Mouse (Mus musculus): ENCODE measurements at regions not wholly inside any gene's neighbourhood (a gene's known extent, or its start where the extent isn't known, plus 50 kb on each side); places are given as distances from the start of the nearest gene placed in this dataset.

DNA sequence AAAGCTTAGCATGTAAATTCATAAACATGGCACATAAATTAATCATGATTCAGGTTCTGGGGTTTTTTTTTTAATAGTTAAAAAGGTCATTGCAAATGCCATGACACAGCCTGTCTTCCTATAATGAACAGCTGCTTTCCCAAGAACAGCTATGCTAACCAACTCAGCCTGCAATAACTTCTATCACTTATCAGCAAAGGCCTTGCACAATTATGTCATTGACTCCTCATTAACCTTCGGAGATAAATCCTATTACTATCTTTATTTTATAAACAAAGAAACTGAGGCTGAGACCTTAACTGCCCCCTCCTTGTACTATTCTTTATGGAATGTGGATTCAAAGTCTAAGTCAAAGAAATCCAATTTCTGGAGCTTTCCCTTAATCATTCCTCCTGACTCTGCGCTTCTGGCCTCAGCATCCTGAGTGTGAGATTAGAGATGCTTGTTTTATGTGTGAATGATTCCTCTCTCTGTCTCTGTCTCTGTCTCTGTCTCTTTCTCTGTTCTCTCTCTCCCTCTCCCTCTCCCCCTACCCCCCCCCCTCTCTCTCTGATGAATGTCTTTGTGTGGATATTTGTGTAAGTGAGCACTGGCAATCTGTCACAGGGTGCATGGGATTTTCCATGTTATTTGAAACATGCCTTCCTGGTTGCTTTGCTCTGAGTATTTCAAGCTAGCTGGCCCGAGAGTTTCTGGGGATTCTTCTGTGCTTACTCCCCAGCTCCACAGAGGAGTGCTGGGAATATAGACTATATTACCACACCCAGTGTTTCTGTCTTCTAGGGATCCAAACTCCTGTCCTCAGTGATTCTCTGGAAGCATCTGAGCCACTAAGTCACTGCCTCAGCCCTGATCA, 243.1 kb upstream of the Il12b start:
- no peak for DNase-seq (ENCODE audit: low spot score)

DNA sequence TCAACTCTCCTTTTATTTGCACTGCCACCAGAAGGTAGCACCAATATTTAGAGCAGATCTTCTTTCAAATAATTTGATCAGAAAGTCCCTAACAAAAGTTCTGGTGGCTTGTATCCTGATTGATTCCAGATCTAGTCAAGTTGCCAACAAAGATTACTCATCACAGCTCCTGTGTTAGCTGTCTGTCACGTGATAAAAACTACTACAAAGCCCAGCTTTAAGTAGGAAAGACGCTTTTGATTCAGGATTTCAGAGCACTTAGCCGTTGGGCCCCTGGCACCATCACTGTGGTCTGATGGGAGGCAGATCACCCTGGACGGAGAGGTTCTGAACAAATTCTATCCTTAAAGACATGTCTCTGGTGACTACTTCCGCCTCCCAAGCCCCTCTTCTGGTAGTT, 241.6 kb upstream of the Il12b start:
- DNase-seq (ENCODE audit: low spot score) = no peak

DNA sequence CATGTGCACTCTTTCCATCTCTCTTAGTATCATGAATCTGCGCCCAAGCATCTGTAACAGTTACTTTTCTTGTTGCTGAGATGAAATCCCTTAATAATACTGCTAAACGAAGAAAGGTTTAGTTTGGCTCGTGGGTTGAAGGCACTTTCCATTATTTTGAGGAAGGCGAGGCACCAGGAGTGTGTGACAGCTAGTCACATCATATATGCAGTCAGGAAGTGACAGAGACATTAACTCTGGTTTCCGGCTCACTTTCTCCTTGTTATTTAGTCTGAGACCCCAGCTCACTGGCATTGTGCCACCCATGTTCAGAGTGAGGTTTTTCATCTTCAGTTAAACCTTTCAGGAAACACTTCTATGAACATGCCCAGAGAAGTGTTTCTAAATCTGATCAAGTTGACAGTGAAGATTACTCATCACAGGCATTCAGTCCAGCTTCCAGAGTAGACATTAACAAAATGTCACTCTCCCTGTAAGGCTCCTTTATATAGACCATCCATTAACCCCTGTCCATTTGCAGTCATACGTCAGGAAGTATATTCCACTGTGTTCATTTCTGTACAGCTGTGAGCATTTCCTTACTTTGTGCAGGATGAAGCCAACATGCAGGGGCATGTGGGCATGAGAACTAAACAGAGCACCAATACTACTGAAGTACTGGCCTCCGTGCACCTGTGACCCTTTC, 238.0 kb upstream of the Il12b start:
- no peak for DNase-seq (ENCODE audit: low spot score)

DNA sequence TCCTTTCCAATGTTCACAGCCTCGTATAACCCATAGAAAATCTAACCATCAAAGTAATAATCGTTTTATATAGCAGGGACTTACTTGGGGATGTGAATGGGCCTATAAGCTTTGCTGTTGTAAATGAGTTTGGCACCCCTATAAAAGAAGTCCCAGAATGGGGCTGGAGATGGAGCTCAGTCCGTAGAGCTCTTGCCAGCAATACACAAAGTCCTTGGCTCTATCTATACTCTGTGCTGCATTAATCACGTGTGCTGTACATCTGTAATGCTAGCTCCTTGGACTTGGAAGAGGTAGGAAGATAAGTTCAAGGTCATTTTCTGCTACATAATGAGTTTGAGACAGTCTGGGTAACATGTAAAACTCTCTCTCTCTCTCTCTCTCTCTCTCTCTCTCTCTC, 236.8 kb upstream of the Il12b start:
- DNase-seq (ENCODE audit: low spot score) = no peak

DNA sequence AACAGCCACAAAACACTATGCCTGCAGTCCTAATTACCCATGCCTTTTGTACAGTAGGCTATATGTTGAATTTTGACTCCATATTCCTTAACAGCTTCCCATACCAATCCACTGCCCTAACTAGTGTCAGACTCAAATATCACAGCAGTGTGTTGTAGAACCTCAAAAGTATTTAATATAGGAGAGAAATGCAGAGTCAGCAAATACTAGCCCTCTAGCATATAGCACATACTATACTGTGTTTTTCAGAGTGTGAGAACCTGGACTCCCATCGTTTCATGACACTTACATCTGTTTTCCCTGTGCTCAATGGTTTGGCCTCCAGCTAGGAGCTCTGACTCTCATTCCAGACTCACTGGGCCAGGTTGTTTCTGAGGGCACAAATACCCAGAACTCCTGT, 236.1 kb upstream of the Il12b start:
- DNase-seq (ENCODE audit: low spot score) = no peak

DNA sequence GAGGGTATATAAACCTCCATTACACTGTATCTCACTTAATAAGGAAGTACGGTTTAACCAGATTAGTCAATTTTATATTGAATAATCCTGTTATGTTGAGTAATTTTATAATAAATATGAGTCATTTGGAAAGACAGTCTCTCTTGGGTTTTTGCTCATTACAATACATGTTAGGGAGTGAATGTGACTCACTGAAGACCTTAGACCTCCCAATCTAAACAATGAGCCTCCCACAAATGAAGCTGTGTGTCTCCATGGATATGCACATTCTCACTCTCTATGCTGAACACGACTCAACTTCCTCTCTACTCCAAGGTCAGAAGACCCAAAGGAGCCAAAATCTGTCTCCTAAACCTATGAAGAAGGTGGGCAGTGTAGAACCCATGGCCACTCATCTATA, 235.7 kb upstream of the Il12b start:
- no peak for DNase-seq (ENCODE audit: low spot score)

DNA sequence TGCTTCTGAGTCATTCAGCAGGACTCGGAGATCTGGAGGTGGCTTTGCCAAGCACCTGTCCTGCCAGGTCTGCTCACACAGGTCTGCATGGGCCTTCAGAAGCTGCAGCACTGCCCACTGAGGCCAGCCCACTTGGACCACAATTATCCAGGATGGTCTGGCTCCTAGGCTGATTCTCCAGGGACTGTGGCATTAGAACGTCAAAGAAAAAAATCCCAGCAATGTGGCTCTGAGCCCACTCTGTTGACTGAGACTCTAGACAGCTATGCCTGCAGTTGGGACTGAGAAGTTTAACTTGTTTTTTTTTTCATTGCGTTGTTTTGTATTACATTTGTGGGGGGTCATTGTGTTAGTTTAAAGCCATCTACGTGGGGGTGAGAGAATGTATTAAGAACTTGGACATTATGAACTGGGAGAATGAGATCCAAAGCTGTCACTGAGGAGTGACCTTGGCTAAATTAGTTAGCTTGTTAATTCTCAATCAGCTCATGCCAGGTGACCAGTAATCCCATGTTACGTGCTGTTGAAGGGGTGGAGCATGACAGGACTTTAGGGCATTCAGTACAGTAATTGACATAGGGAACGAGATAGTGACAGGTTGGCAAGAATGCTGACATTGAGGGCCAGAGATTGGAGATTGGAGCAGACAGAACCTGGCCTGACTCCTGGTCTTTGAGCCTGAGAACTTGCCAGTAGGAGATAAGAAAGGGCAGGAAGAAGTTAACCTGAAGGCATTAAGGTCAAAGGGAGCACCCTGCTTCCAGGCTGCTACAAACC, 232.0 kb upstream of the Il12b start:
- DNase-seq (ENCODE audit: low spot score) = no peak

DNA sequence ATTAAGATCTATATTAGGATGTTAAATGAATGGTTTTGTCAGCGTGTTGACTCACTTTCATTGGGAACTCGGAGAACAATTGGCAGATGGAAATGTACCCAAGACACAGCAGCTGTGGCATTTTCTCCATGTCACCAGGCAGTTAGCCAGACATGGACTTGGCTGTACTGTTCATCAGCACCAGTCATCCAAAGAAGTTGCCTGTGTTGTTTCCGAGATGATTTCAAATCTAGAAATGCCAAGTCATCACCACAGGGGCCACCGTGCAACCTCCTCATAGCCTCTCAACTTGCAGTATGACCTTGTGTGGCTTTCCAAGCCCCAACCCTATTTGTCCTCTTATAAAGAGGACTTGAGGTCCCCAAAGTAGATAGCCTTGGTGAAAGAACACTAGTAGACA, 227.4 kb upstream of the Il12b start:
- no peak for DNase-seq (ENCODE audit: low spot score)

DNA sequence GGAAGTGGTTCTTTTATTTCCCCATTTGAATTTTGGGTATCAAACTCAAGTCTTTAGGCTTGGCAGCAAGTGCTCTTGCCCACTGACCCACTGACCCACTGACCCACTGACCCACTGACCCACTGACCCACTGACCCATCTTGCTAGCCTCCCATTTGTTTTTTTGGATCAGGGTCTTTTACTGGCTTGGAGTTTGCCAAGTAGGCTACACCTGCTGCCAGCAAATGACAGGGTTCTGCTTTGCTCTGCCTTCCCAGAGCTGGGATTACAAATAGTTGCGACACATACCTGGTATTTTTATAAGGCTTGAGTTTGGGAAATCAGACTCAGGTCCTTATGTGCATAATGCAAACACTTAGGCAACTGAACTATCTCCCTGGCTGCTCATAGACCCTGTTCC, 226.7 kb upstream of the Il12b start:
- no peak for DNase-seq (ENCODE audit: low spot score)

DNA sequence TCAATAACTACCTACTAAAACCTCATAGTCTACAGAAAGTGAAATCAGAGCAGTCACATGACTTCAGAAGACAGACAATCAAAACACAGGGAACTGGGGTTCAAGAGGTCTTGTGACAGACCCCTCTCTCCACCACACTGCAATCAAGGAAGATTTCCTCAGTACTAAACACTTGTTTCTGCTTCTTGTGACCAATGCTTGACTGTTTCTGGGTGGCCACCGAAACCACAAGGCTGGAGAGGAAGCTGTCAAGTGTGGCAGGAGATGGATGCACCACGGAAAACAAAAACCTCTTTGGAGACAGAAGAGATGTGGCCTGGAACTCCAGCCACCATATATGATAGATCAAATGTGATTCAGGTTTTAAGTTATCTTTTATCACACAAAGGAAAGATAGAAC, 225.3 kb upstream of the Il12b start:
- DNase-seq (ENCODE audit: low spot score) = no peak

DNA sequence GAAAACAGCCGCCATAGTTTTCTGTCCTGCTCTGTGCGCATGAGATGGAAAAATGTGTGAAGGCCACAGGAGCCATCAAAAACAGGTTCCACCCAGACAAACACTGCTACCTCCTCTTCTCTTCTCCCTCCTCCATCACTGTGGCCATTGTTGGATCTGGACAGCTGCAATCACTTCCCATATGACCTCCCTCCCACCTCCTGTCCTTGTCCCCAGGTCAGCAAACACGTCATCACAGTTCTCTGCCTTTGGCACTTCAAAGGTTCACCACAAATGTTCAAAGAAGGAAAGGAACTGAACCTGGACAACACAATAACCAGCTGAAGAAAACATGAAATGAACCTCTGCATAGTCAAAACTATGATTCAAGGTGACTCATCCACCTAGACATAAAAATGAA, 220.2 kb upstream of the Il12b start:
- DNase-seq (ENCODE audit: low spot score) = no peak

DNA sequence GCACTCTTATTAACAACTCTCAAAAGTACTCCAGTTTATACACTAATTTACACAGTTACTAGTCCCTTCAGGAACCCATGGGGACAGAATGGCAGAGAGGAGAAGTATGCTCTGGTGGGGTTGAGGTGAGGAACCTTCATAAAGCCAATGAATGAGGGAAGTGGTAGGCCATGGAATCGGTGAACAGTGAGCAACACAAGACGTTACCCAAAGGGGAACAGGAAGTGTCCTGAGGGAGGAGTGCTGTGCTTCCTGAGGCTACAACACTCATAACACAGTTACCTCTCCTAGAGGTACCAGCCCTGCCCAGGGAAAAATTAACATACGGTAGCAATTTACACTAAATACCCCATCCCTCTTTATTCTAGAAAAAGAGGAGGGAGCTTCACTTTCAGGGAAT, 216.0 kb upstream of the Il12b start:
- DNase-seq (ENCODE audit: low spot score) = no peak

DNA sequence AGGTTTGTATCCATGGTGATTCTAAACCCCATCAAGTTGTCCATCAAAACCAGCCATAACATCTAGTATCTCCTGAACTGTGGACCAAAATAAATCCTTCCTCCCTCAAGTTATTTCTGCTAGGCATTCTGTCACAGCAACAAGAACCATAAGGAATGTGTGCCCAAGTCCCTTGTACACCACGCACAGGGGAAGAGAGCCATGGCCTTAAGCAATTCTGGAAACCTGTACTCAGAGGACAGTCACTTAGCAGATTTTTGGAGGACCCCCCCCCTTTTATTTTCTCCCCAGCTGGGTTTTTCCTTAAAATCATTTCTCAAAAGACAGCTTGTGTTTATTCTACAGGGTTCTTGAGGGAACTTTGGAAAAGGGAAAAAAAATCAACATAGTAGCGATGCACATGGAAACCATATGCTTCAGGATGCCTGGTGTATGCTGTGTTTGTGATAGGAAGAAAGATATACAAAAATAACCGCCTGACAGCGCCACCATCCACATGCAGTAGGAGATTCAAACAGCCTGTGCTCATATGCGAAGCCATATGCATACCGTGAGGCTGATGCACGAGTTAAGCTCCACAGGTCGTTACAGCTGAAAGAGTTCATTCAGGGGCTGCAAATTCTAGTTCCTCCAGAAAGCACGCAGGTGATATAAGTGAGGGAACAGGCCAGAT, 214.5 kb upstream of the Il12b start:
- no peak for DNase-seq (ENCODE audit: low spot score)

DNA sequence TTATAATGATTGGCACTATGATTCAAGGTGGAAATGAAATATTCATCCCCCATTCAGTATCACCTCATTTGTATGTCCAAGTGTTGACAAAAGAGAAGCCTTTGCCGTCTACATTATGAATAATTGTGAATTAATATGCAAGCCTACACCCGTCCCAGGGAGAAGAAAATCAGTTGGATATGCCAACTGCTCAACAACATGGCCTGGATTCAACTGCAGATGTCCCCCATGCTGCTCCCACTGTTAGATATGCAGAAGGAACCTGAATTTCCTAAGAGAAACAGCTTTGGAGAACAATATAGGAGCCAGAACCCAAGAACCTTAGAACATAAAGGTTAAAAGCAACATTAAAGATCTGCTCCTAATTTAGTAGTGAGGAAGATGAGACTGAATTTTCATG, 211.7 kb upstream of the Il12b start:
- no peak for DNase-seq (ENCODE audit: low spot score)

DNA sequence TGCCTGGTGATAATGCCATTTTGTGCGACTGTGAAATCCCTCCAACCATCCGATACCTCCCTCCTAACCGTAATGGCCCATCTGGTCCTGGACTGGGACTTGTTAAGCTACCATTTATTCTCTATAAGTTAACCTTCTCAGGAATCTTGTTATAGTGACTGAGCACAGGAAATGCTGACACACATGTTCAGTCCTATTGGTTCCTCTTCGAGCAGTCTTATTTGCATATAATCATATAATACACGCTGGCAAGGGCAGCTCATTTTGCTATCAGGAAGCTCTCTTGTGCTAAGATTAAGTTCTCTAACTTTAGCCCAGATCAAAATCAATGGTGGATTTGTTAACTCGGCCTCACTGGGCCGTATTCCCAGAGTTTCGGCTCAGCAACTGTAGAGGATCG, 206.1 kb upstream of the Il12b start:
- DNase-seq (ENCODE audit: low spot score) = no peak

DNA sequence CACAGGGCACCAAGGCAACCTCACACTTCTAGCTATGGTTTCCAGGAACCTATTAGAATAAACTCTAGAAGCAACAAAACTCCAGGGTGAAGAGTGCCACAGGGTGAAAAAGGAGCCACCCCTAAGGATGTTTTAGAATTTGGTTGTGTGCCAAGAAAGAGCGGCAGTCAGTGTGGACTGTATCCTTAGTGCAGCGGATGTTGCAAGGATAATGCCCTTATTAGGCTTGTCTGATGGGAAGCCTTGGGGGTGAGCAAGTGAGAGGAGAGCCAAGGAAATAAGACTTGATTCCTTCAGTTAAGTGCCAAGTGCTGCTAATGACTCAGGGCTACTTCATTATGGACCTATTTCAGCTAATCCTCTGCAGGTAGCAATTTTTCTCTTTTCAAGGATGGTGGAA, 197.1 kb upstream of the Il12b start:
- no peak for DNase-seq (ENCODE audit: low spot score)

DNA sequence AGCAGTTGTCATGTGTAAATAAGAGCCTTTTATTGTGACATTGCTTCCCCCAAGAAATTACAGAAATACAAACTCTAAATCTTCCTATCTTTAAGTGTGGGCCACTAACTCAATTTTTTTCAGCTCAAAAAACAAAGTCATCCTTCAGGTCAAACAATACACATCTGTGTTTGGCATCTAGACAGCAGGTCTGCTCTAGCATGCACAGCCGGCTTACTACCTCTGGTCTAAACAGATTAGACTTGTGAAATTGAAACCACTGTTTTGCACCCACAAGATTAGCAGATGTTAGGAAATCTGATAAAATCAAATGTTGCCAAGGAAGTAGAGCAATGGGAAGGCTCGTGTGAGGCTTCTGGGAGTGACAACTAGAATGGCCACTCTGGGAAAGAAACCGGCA, 195.5 kb upstream of the Il12b start:
- DNase-seq (ENCODE audit: low spot score) = no peak

DNA sequence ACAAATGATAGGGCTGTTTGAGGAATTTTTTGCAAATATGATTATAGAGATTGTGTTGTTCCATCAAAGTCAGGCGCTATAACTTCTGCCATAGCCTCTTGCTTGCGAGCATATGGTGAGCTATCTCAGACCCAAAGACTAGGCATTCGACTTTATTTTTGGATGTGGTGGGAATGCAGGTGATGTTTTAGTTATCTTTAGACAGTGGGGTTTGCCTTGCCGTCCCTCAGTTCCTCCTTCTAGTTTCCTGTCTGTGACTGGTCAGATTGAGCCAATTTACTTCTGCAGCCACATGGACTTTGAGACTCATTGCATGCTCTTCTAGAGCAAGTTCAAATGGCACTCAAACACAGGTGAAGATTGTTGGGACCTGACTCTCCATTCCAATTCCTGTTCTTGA, 193.0 kb upstream of the Il12b start:
- DNase-seq (ENCODE audit: low spot score) = no peak

DNA sequence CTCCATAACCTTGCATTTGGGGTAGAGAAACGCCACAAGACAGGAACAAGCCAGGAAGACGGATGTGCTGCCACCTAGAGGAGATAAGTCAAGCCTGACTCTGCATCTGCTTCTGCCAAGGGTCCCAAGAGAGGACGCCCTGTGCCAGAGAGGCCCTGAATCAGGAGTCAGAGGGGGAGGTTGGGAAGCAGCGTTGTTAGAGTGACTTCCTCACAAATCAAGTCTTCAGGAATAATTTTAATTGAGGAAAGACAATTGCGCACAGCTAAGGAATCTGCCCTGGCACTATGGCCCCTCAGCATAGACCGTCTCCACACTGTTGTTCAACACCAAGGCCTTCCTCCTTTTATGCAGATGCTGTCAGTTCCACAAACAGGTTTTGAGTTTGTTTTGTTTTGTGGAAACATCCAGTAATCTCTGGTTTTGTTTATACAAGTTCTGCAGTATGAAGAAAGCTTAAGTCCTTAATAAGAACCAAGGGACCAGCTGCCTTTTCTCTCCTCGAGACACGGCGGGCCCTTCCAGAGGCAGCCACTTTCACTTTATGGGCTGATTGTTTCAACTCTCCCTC, 187.9 kb upstream of the Il12b start:
- peak; percentile 73 for DNase-seq (ENCODE audit: low spot score)

DNA sequence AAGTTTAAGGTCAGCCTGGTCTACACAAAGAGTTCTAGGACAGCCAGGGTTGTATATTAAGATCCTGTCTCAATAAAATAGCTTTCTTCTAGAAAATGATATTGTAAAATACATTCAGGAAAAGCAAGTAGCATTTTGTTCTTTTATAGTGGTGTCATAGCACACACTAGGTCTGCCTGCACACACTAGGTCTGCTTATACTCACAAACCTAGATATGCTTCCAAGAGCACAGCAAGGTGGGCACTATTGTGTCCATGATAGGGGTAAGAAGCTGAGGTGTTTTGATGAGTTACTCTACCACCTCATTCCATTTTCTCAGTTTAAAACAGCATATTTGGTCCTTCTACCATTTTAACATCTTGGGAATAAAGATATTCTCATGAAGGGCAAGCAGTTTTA, 185.8 kb upstream of the Il12b start:
- DNase-seq (ENCODE audit: low spot score) = no peak

DNA sequence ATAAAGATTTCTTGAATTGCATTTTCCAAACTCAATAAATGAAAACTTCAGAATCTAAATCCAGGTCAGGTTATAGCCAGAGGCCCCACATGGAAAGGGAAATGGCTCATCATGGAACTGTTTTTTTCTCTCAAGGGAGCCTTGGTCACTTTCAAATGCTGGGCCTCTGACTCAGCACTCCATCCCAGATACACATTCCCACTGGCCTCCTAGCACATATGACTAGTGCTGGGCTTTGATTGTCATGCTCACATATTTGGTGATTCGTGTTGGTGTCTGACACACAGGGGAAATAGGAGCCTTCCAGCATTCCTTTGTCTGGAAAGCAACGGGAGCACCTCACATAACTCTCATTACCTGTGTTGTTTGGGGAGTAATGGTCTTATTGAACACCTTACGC, 183.5 kb upstream of the Il12b start:
- DNase-seq (ENCODE audit: low spot score) = no peak

DNA sequence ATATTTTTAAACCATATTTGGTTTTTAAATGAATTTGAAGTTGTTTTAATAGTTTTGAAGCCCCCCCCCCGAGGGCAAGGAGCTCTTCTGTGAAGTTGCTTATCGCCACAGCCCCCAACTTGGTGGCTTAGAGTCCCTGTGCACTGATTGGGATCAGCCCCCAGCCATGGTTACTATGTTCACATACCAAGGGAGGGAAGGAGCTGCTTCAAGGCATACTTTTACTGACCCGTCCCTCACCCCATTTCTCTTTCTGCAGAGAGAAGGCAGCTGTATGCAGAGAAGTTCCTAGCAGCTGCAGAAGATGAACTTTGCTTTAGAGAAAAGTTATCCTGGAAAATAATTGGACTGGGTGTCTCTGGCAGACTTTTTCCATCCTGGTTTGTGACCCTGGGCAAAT, 179.9 kb upstream of the Il12b start:
- no peak for DNase-seq (ENCODE audit: low spot score)

All from embryo, embryonic 10.5 days (tissue).